Mouse (Mus musculus) forebrain, embryonic 13.5 days (tissue): ENCODE measurements around the gene Atp2b4. TPM values are rescaled to one million over a fixed set of nuclear protein-coding genes. Genes with fewer than 3 reads are reported as not detected.

Source experiments
- ATAC-seq: fragments of 200-750 bp; cut with Nextera tagmentation; 2 replicates; pipeline ENCODE4 v1.8.0; 2017
- H3K27ac ChIP-seq: fragments of 300-500 bp; sonication (generic); 2 replicates; pipeline ENCODE4 v1.5.1; 2015; ENCODE audit warnings: inconsistent platforms, mild to moderate bottlenecking, moderate library complexity
- H3K27me3 ChIP-seq: fragments of 300-500 bp; sonication (generic); 2 replicates; pipeline ENCODE4 v1.6.1; 2015; ENCODE audit warnings: mild to moderate bottlenecking, inconsistent platforms
- H3K36me3 ChIP-seq: fragments of 300-500 bp; sonication (generic); 2 replicates; pipeline ENCODE4 v1.6.1; 2015; ENCODE audit warnings: mild to moderate bottlenecking, inconsistent platforms; ENCODE audit not compliant: poor library complexity, severe bottlenecking
- H3K4me1 ChIP-seq: fragments of 300-500 bp; sonication (generic); 2 replicates; pipeline ENCODE4 v1.6.1; 2015; ENCODE audit warnings: inconsistent platforms
- H3K4me2 ChIP-seq: fragments of 300-500 bp; sonication (generic); 2 replicates; pipeline ENCODE4 v1.6.1; 2015; ENCODE audit warnings: inconsistent platforms, mild to moderate bottlenecking, moderate library complexity
- H3K4me3 ChIP-seq: fragments of 300-500 bp; sonication (generic); 2 replicates; pipeline ENCODE4 v1.5.1; 2015; ENCODE audit warnings: mild to moderate bottlenecking, inconsistent platforms
- H3K9ac ChIP-seq: fragments of 300-500 bp; sonication (generic); 2 replicates; pipeline ENCODE4 v1.6.1; 2015; ENCODE audit warnings: mild to moderate bottlenecking, inconsistent platforms
- H3K9me3 ChIP-seq: fragments of 300-500 bp; sonication (generic); replicated peaks from 2 replicates; pipeline ENCODE4 v1.6.1; 2016; ENCODE audit warnings: inconsistent platforms
- WGBS: fragments of 180-500 bp; shearing (Covaris S2); methylation state at CpG from one replicate; pipeline ENCODE4 v1.1.7; 2015; 5-methylcytosine and 5-hydroxymethylcytosine counted together
- polyA plus RNA-seq: library from polyadenylated mRNA; unstranded; fragments of >200 nt; fragmentation: Nextera tagmentation; extraction: Ambion mirVana; gene quantifications from 2 replicates; pipeline ENCODE4 v1.2.1, GENCODE M21; 2015

Atp2b4 gene
- polyA plus RNA-seq, 1 experiment from 2014 or later, result 6.7 TPM

GRCm38 (mm10) chr1:133741171-133741570 lies 59.7 kb downstream of the Atp2b4 start:
- Histone ChIP-seq H3K9ac (no peak overlapping the region), H3K36me3 (no peaks in the 10 kb centered on the region), H3K27ac (no peak overlapping the region), H3K4me3 (no peak overlapping the region), H3K9me3 (no peaks in the 10 kb centered on the region), H3K4me2 (no peak overlapping the region), H3K27me3 (no peaks in the 10 kb centered on the region), H3K4me1 (peaks cover 24% of the 10 kb centered on the region)
- ATAC-seq, result no peak
- WGBS, result 77% methylated on average over 6 of the region's 6 CpGs

GRCm38 (mm10) chr1:133736664-133737063 lies 64.2 kb downstream of the Atp2b4 start:
- peaks cover 15% of the 10 kb centered on the region for H3K4me1 ChIP-seq
- H3K27ac ChIP-seq, result no peak overlapping the region
- peaks cover 2% of the 10 kb centered on the region for H3K36me3 ChIP-seq
- WGBS, result 74% methylated on average over 7 of the region's 7 CpGs
- H3K27me3 ChIP-seq, result no peaks in the 10 kb centered on the region
- no peak overlapping the region for H3K4me3 ChIP-seq
- no peaks in the 10 kb centered on the region for H3K9me3 ChIP-seq
- H3K4me2 ChIP-seq, result no peak overlapping the region
- H3K9ac ChIP-seq, result no peak overlapping the region
- 0 out of 2 replicates have a peak, but pooled peaks have one; percentile 39 for ATAC-seq

DNA sequence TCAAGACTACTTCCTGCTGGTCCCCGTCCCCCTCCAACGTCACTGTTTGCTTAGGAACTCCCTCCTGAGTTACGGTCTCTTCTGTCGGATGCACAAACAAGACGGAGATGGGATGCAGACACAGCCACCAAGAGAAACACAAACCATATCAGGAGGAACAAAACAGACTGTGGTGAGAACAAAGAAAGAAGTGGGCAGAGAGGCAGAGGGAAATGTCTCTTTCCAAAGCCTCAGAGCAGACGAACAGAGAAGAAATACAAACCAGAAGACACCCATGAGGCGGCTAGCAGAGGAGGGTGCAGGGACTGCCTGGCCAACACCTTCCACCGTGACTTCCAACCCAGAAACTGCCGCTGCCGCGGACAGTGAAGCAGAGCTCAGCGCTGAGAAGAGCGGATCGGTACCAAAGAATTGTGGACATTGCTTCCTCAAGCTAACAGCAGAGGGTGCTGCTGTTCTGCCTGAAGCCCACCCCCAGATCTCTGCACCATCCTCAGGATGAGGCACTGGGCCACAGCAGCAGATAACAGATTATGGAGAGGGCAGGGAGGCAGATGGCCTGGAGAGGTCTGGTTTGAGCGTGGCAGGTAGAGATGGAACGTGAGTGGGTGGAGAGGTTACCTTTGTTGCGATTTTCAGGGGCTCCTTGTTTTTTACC lies 64.7 kb downstream of the Atp2b4 start:
- H3K4me3 ChIP-seq, result peak overlapping the region; percentile 44
- H3K9me3 ChIP-seq, result no peaks in the 10 kb centered on the region
- peaks cover 6% of the 10 kb centered on the region for H3K36me3 ChIP-seq
- H3K4me2 ChIP-seq, result peak overlapping the region; percentile 58
- peaks cover 14% of the 10 kb centered on the region for H3K4me1 ChIP-seq
- no peaks in the 10 kb centered on the region for H3K27me3 ChIP-seq
- no peak overlapping the region for H3K27ac ChIP-seq
- peak; percentile 96 for ATAC-seq
- WGBS, result 16% methylated on average over 17 of the region's 17 CpGs
- H3K9ac ChIP-seq, result peak overlapping the region; percentile 80

DNA sequence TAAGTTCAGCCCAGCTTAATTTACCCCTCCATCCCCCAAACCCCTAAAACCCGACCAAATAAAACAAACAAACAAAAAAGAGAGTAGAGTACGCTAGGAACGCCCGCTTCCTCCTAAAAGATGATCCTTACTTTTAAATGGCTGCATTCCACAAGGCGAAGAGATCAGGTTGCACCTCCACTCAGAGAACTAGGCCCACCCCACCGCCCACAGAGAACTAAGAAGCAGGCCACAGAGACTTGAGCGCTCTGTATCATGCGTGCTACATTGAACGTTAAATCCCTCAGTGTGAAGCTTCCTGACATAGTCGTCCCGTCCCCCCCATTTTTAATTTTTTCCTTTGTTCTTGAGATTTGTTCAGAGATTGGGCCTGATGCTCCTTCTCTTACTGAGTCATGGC lies 68.0 kb downstream of the Atp2b4 start:
- no peak for ATAC-seq
- WGBS, result 67% methylated on average over 11 of the region's 11 CpGs
- no peak overlapping the region for H3K4me3 ChIP-seq

GRCm38 (mm10) chr1:133728339-133728738 lies 72.5 kb downstream of the Atp2b4 start:
- Histone ChIP-seq H3K27me3 (no peaks in the 10 kb centered on the region), H3K9me3 (no peaks in the 10 kb centered on the region), H3K27ac (no peak overlapping the region), H3K4me3 (no peak overlapping the region), H3K36me3 (peaks cover 42% of the 10 kb centered on the region), H3K4me2 (no peak overlapping the region), H3K9ac (no peak overlapping the region), H3K4me1 (no peaks in the 10 kb centered on the region)
- WGBS, result 89% methylated on average over 7 of the region's 7 CpGs
- no peak for ATAC-seq

More for the DNA sequence above, 68.0 kb downstream of the Atp2b4 start:
- H3K27me3 ChIP-seq, result no peaks in the 10 kb centered on the region
- H3K4me2 ChIP-seq, result no peak overlapping the region
- no peak overlapping the region for H3K9ac ChIP-seq
- peaks cover 33% of the 10 kb centered on the region for H3K36me3 ChIP-seq
- peaks cover 14% of the 10 kb centered on the region for H3K4me1 ChIP-seq
- no peaks in the 10 kb centered on the region for H3K9me3 ChIP-seq
- no peak overlapping the region for H3K27ac ChIP-seq

- H3K4me2 ChIP-seq, result no peak overlapping the region
- H3K36me3 ChIP-seq, result peaks cover 30% of the 10 kb centered on the region
- H3K9me3 ChIP-seq, result no peaks in the 10 kb centered on the region
- no peaks in the 10 kb centered on the region for H3K4me1 ChIP-seq
- no peak overlapping the region for H3K9ac ChIP-seq
- H3K27ac ChIP-seq, result no peak overlapping the region
- no peak for ATAC-seq
- no peaks in the 10 kb centered on the region for H3K27me3 ChIP-seq
- WGBS, result 85% methylated on average over 7 of the region's 7 CpGs
- H3K4me3 ChIP-seq, result no peak overlapping the region
Observed at GRCm38 (mm10) chr1:133720342-133720741, 80.5 kb downstream of the Atp2b4 start.

GRCm38 (mm10) chr1:133718786-133719185 lies 82.1 kb downstream of the Atp2b4 start:
- no peak overlapping the region for H3K27ac ChIP-seq
- H3K4me1 ChIP-seq, result no peaks in the 10 kb centered on the region
- no peak for ATAC-seq
- no peaks in the 10 kb centered on the region for H3K27me3 ChIP-seq
- no peak overlapping the region for H3K4me3 ChIP-seq
- H3K36me3 ChIP-seq, result peaks cover 30% of the 10 kb centered on the region
- H3K4me2 ChIP-seq, result no peak overlapping the region
- WGBS, result 91% methylated on average over 8 of the region's 8 CpGs
- no peak overlapping the region for H3K9ac ChIP-seq
- H3K9me3 ChIP-seq, result no peaks in the 10 kb centered on the region

- no peak for ATAC-seq
- H3K27me3 ChIP-seq, result no peaks in the 10 kb centered on the region
- H3K4me3 ChIP-seq, result no peak overlapping the region
- no peaks in the 10 kb centered on the region for H3K4me1 ChIP-seq
- H3K27ac ChIP-seq, result no peak overlapping the region
- WGBS, result 72% methylated on average over 3 of the region's 3 CpGs
- no peak overlapping the region for H3K9ac ChIP-seq
- H3K4me2 ChIP-seq, result no peak overlapping the region
- peaks cover 30% of the 10 kb centered on the region for H3K36me3 ChIP-seq
- no peaks in the 10 kb centered on the region for H3K9me3 ChIP-seq
Observed at GRCm38 (mm10) chr1:133718296-133718695, 82.5 kb downstream of the Atp2b4 start.

DNA sequence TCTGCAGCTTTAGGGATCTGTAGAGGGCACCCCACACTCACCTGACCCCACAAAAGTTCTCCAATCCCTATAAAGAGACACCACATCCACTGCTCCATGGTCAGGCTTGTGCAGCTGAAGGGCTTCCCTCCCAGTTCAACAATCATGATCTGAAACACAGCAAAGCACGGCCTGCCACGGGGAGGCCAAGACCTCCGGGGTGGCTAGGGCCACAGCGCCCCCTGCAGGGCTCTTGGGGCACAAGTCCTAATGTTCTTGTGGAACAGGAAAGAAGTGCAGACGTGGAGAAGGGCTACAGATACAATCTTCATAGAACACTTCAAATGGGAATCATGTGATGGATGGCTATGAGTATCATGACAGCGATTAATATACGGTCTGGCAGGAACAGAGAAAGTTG lies 84.4 kb downstream of the Atp2b4 start:
- no peak for ATAC-seq
- H3K27me3 ChIP-seq, result no peaks in the 10 kb centered on the region
- H3K36me3 ChIP-seq, result peaks cover 30% of the 10 kb centered on the region
- no peak overlapping the region for H3K4me3 ChIP-seq
- WGBS, result 30% methylated on average over 7 of the region's 7 CpGs
- H3K27ac ChIP-seq, result no peak overlapping the region
- H3K9ac ChIP-seq, result no peak overlapping the region
- H3K4me2 ChIP-seq, result no peak overlapping the region
- peaks cover 10% of the 10 kb centered on the region for H3K4me1 ChIP-seq
- H3K9me3 ChIP-seq, result no peaks in the 10 kb centered on the region

DNA sequence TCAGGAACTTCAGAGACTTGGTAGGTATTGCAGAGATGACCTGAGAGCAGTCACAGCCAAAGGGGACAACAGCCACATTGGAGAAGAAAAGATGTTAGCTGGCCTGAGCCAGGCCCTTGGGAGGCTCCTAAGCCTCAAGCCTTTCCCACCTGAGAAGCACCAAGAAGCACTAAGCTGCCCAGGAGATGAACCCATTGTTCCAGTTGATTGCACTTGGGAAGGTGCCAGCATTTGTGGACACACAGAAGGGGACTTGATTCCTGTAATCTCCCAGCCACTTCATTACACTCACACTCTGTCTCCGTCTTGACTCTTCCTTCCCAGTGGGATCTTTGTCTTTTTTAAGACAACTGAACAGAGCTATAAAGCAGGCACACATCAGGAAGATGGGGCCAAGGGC lies 85.7 kb downstream of the Atp2b4 start:
- Histone ChIP-seq H3K9ac (no peak overlapping the region), H3K9me3 (no peaks in the 10 kb centered on the region), H3K27ac (no peak overlapping the region), H3K27me3 (no peaks in the 10 kb centered on the region), H3K36me3 (peaks cover 30% of the 10 kb centered on the region), H3K4me3 (no peak overlapping the region), H3K4me2 (no peak overlapping the region), H3K4me1 (peaks cover 11% of the 10 kb centered on the region)
- no peak for ATAC-seq
- WGBS, result 59% methylated on average over 1 of the region's 1 CpGs

DNA sequence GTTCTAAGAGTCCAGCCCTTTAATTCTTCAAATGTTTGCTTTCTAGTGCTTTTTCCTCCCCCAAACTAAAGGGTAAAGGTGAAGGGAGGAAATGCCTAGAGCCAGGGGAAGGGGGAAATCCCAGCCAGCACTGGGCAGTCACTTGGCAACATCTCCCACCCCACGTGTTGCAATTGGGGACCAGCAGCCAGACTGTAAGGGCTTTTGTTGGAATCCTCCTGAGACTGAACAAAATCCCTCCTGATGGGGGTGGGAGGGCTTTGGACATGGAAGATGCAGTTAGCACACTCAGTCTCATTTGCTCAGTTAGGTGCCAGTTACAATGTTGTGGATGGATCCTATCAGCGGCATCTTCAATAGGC lies 87.9 kb downstream of the Atp2b4 start:
- no peak for ATAC-seq
- Histone ChIP-seq H3K36me3 (peaks cover 17% of the 10 kb centered on the region), H3K9ac (no peak overlapping the region), H3K27me3 (no peaks in the 10 kb centered on the region), H3K4me3 (no peak overlapping the region), H3K27ac (no peak overlapping the region), H3K4me2 (no peak overlapping the region), H3K9me3 (no peaks in the 10 kb centered on the region), H3K4me1 (peaks cover 11% of the 10 kb centered on the region)
- WGBS, result 52% methylated on average over 2 of the region's 2 CpGs

DNA sequence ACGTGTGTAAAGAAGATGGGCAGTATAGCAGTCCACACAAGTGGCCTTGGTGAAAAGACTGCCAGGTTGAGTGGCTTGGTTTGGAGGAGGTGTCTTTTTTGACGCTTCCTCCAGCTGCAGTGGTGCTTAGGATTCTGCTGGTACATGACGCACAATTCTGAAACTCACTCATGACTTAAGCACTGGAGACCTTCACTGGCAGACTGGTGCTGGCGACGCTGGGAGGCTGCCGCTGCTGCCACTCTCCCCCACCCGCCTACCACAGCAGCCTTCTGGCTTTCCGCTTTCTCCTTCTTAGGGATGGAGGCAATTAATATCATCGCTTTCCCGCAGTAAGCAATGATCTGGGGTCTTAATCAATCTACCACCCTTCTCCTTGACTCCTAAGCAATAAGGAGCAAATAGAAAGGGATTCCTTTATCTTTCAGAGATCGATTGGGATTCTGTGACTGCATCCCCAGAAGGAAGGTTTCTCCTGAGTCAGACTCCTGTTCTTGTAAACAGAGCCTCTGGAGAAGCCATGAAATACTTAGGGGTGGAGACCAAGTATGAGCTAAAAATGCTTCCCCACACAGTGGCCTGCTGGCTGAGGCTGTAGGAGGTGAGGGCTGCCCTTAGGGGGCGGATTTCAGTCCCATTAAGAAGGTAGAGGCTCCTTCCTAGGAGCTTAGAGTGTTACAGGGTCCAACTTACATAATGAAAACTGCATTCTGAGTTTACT lies 88.4 kb downstream of the Atp2b4 start:
- Histone ChIP-seq H3K27ac (no peak overlapping the region), H3K4me2 (no peak overlapping the region), H3K9me3 (no peaks in the 10 kb centered on the region), H3K27me3 (no peaks in the 10 kb centered on the region), H3K36me3 (peaks cover 13% of the 10 kb centered on the region), H3K4me3 (no peak overlapping the region), H3K4me1 (peaks cover 11% of the 10 kb centered on the region), H3K9ac (no peak overlapping the region)
- no peak for ATAC-seq
- WGBS, result 61% methylated on average over 12 of the region's 12 CpGs
